Mouse (Mus musculus): ENCODE results near the gene Olfr608. TPM values are rescaled to one million over a fixed set of nuclear protein-coding genes. Genes with fewer than 3 reads are reported as not detected.
"Not testable (repeated sequence)": the region's sequence is repeated elsewhere in the genome, so short reads cannot be mapped to it uniquely, and the experiment has no call there.

Olfr608 gene
- polyA plus RNA-seq (2014; fragmentation: Nextera tagmentation; extraction: Ambion mirVana): not detected in 2 replicates

GRCm38 (mm10) chr7:103469577-103469976, at the start of gene Olfr608:
Olfr608 (plus strand) TSS chr7:103469877.
- no peaks in the 10 kb centered on the region for H3K9me3 ChIP-seq (replicated peaks; ENCODE audit: control insufficient read depth, low read length)
- H3K4me3 ChIP-seq (ENCODE audit: low read depth, low read length): no peak within 1 kb of the TSS
- H3K4me2 ChIP-seq: no peak within 1 kb of the TSS
- no peak within 1 kb of the TSS for H3K9ac ChIP-seq (ENCODE audit: low read depth, low read length)
- no peak within 1 kb of the TSS for H3K27ac ChIP-seq (ENCODE audit: low read depth, low read length)
- no peak for ATAC-seq (replicated peaks; ENCODE audit: insufficient number of reproducible peaks, low FRiP score, low TSS enrichment)
- no peaks in the 10 kb centered on the region for H3K4me1 ChIP-seq (ENCODE audit: control insufficient read depth, insufficient read depth, low read length)
- H3K27me3 ChIP-seq (ENCODE audit: control insufficient read depth, insufficient read depth, low read length): no peaks in the 10 kb centered on the region
- no peaks in the 10 kb centered on the region for H3K36me3 ChIP-seq (ENCODE audit: control insufficient read depth, insufficient read depth, low read length)

- Histone ChIP-seq H3K9me3 (replicated peaks; ENCODE audit: control insufficient read depth, low read length) (no peaks in the 10 kb centered on the region), H3K36me3 (ENCODE audit: control insufficient read depth, insufficient read depth, low read length) (no peaks in the 10 kb centered on the region), H3K27me3 (ENCODE audit: control insufficient read depth, insufficient read depth, low read length) (no peaks in the 10 kb centered on the region), H3K27ac (ENCODE audit: low read depth, low read length) (no peak within 1 kb of the TSS), H3K4me3 (ENCODE audit: low read depth, low read length) (no peak within 1 kb of the TSS), H3K4me2 (no peak within 1 kb of the TSS), H3K9ac (ENCODE audit: low read depth, low read length) (no peak within 1 kb of the TSS), H3K4me1 (ENCODE audit: control insufficient read depth, insufficient read depth, low read length) (no peaks in the 10 kb centered on the region)
- ATAC-seq (replicated peaks; ENCODE audit: insufficient number of reproducible peaks, low FRiP score, low TSS enrichment): no peak
- WGBS (ENCODE audit: insufficient replicate concordance): 79% methylated on average over 1 of the region's 1 CpGs
These were observed 24.3 kb upstream of the Olfr608 start, which contains the start of gene Olfr605 for GRCm38 (mm10) chr7:103445339-103445738. Olfr605 (minus strand) TSS chr7:103445439.

- Histone ChIP-seq H3K36me3 (ENCODE audit: control insufficient read depth, insufficient read depth, low read length) (no peaks in the 10 kb centered on the region), H3K4me3 (ENCODE audit: low read depth, low read length) (no peak within 1 kb of the TSS), H3K9ac (ENCODE audit: low read depth, low read length) (no peak within 1 kb of the TSS), H3K27ac (ENCODE audit: low read depth, low read length) (no peak within 1 kb of the TSS), H3K4me2 (no peak within 1 kb of the TSS), H3K4me1 (ENCODE audit: control insufficient read depth, insufficient read depth, low read length) (no peaks in the 10 kb centered on the region), H3K9me3 (replicated peaks; ENCODE audit: control insufficient read depth, low read length) (no peaks in the 10 kb centered on the region), H3K27me3 (ENCODE audit: control insufficient read depth, insufficient read depth, low read length) (no peaks in the 10 kb centered on the region)
- 81% methylated on average over 2 of the region's 2 CpGs for WGBS (ENCODE audit: insufficient replicate concordance)
- no peak for ATAC-seq (replicated peaks; ENCODE audit: insufficient number of reproducible peaks, low FRiP score, low TSS enrichment)
These were observed 20.9 kb upstream of the Olfr608 start, which contains the start of gene Olfr606 for GRCm38 (mm10) chr7:103448746-103449145. Olfr606 (plus strand) TSS chr7:103449046.

- WGBS (ENCODE audit: insufficient replicate concordance): 61% methylated on average over 5 of the region's 5 CpGs
- Histone ChIP-seq H3K4me1 (ENCODE audit: control insufficient read depth, insufficient read depth, low read length) (no peaks in the 10 kb centered on the region), H3K36me3 (ENCODE audit: control insufficient read depth, insufficient read depth, low read length) (no peaks in the 10 kb centered on the region), H3K4me2 (no peak overlapping the region), H3K27me3 (ENCODE audit: control insufficient read depth, insufficient read depth, low read length) (no peaks in the 10 kb centered on the region), H3K9ac (ENCODE audit: low read depth, low read length) (no peak overlapping the region), H3K27ac (ENCODE audit: low read depth, low read length) (no peak overlapping the region; the same call in 1 of the 2 replicates), H3K4me3 (ENCODE audit: low read depth, low read length) (no peak overlapping the region), H3K9me3 (replicated peaks; ENCODE audit: control insufficient read depth, low read length) (no peaks in the 10 kb centered on the region)
- ATAC-seq (replicated peaks; ENCODE audit: insufficient number of reproducible peaks, low FRiP score, low TSS enrichment): peak; percentile 42; the same call in 1 of the 2 replicates
These were observed 9.1 kb upstream of the Olfr608 start for GRCm38 (mm10) chr7:103460590-103460989.

GRCm38 (mm10) chr7:103477106-103477505, 7.4 kb downstream of the Olfr608 start:
- H3K27me3 ChIP-seq (ENCODE audit: control insufficient read depth, insufficient read depth, low read length); H3K9ac ChIP-seq (ENCODE audit: low read depth, low read length); H3K4me3 ChIP-seq (ENCODE audit: low read depth, low read length); H3K4me1 ChIP-seq (ENCODE audit: control insufficient read depth, insufficient read depth, low read length); H3K36me3 ChIP-seq (ENCODE audit: control insufficient read depth, insufficient read depth, low read length); H3K4me2 ChIP-seq; ATAC-seq (replicated peaks; ENCODE audit: insufficient number of reproducible peaks, low FRiP score, low TSS enrichment); H3K9me3 ChIP-seq (replicated peaks; ENCODE audit: control insufficient read depth, low read length); H3K27ac ChIP-seq (ENCODE audit: low read depth, low read length): not testable (repeated sequence)
- WGBS (ENCODE audit: insufficient replicate concordance): 81% methylated on average over 9 of the region's 9 CpGs

- no peak for ATAC-seq (replicated peaks; ENCODE audit: insufficient number of reproducible peaks, low FRiP score, low TSS enrichment)
- no peak within 1 kb of the TSS for H3K27ac ChIP-seq (ENCODE audit: low read depth, low read length)
- no peak within 1 kb of the TSS for H3K4me3 ChIP-seq (ENCODE audit: low read depth, low read length)
- no peak within 1 kb of the TSS for H3K9ac ChIP-seq (ENCODE audit: low read depth, low read length)
- 60% methylated on average over 1 of the region's 1 CpGs for WGBS (ENCODE audit: insufficient replicate concordance)
- no peaks in the 10 kb centered on the region for H3K36me3 ChIP-seq (ENCODE audit: control insufficient read depth, insufficient read depth, low read length)
- H3K9me3 ChIP-seq (replicated peaks; ENCODE audit: control insufficient read depth, low read length): no peaks in the 10 kb centered on the region
- no peak within 1 kb of the TSS for H3K4me2 ChIP-seq
- no peaks in the 10 kb centered on the region for H3K27me3 ChIP-seq (ENCODE audit: control insufficient read depth, insufficient read depth, low read length)
- H3K4me1 ChIP-seq (ENCODE audit: control insufficient read depth, insufficient read depth, low read length): no peaks in the 10 kb centered on the region
These were observed 28.3 kb downstream of the Olfr608 start, which contains the start of gene Olfr609 for GRCm38 (mm10) chr7:103497962-103498361. Olfr609 (minus strand) TSS chr7:103498062.

- no peak within 1 kb of the TSS for H3K9ac ChIP-seq (ENCODE audit: low read depth, low read length)
- ATAC-seq (replicated peaks; ENCODE audit: insufficient number of reproducible peaks, low FRiP score, low TSS enrichment): no peak
- WGBS (ENCODE audit: insufficient replicate concordance): 81% methylated on average over 2 of the region's 2 CpGs
- no peaks in the 10 kb centered on the region for H3K36me3 ChIP-seq (ENCODE audit: control insufficient read depth, insufficient read depth, low read length)
- no peaks in the 10 kb centered on the region for H3K27me3 ChIP-seq (ENCODE audit: control insufficient read depth, insufficient read depth, low read length)
- no peak within 1 kb of the TSS for H3K4me3 ChIP-seq (ENCODE audit: low read depth, low read length)
- no peaks in the 10 kb centered on the region for H3K9me3 ChIP-seq (replicated peaks; ENCODE audit: control insufficient read depth, low read length)
- H3K27ac ChIP-seq (ENCODE audit: low read depth, low read length): no peak within 1 kb of the TSS
- H3K4me2 ChIP-seq: no peak within 1 kb of the TSS
- H3K4me1 ChIP-seq (ENCODE audit: control insufficient read depth, insufficient read depth, low read length): no peaks in the 10 kb centered on the region
These were observed 42.3 kb downstream of the Olfr608 start, which contains the start of gene Olfr610 for GRCm38 (mm10) chr7:103512022-103512421. Olfr610 (minus strand) TSS chr7:103512122.

GRCm38 (mm10) chr7:103520746-103521145, 51.1 kb downstream of the Olfr608 start, which contains the start of gene Olfr611:
Olfr611 (minus strand) TSS chr7:103520846.
- not testable (repeated sequence) for H3K4me1 ChIP-seq (ENCODE audit: control insufficient read depth, insufficient read depth, low read length); H3K4me2 ChIP-seq; ATAC-seq (replicated peaks; ENCODE audit: insufficient number of reproducible peaks, low FRiP score, low TSS enrichment); H3K9ac ChIP-seq (ENCODE audit: low read depth, low read length); H3K27me3 ChIP-seq (ENCODE audit: control insufficient read depth, insufficient read depth, low read length); H3K27ac ChIP-seq (ENCODE audit: low read depth, low read length); H3K4me3 ChIP-seq (ENCODE audit: low read depth, low read length); H3K36me3 ChIP-seq (ENCODE audit: control insufficient read depth, insufficient read depth, low read length); H3K9me3 ChIP-seq (replicated peaks; ENCODE audit: control insufficient read depth, low read length)
- WGBS (ENCODE audit: insufficient replicate concordance): 45% methylated on average over 1 of the region's 1 CpGs

Data from heart, embryonic 11.5 days (tissue).